Mouse (Mus musculus) limb, embryonic 14.5 days (tissue): ENCODE measurements around the gene Nkain2. TPM values are rescaled to one million over a fixed set of nuclear protein-coding genes. Genes with fewer than 3 reads are reported as not detected.

Source experiments
- ATAC-seq: fragments of 200-750 bp; cut with Nextera tagmentation; 2 replicates; pipeline ENCODE4 v1.8.0; 2017; ENCODE audit warnings: low read depth, moderate number of reproducible peaks, moderate TSS enrichment; ENCODE audit not compliant: low FRiP score
- DNase-seq: peaks from one replicate; pipeline ENCODE4 v3.0.0-alpha.2; 2015; ENCODE audit warnings: low spot score
- H3K27ac ChIP-seq: fragments of 300-500 bp; sonication (generic); replicated peaks from 2 replicates; pipeline ENCODE4 v1.5.1; 2014; ENCODE audit warnings: low read depth, mild to moderate bottlenecking, low read length, moderate library complexity, mixed read lengths
- H3K27me3 ChIP-seq: fragments of 300-500 bp; sonication (generic); 2 replicates; pipeline ENCODE4 v1.6.1; 2014; ENCODE audit warnings: low read length, mixed read lengths; ENCODE audit not compliant: control insufficient read depth, insufficient read depth
- H3K36me3 ChIP-seq: fragments of 300-500 bp; sonication (generic); 2 replicates; pipeline ENCODE4 v1.6.1; 2014; ENCODE audit warnings: mild to moderate bottlenecking, low read length, moderate library complexity, mixed read lengths; ENCODE audit not compliant: control insufficient read depth, insufficient read depth
- H3K4me1 ChIP-seq: fragments of 300-500 bp; sonication (generic); 2 replicates; pipeline ENCODE4 v1.6.1; 2014; ENCODE audit warnings: antibody characterized with exemption, low read length, mixed read lengths; ENCODE audit not compliant: control insufficient read depth, insufficient read depth
- H3K4me2 ChIP-seq: fragments of 300-500 bp; sonication (generic); replicated peaks from 2 replicates; pipeline ENCODE4 v1.6.1; 2014; ENCODE audit warnings: low read depth, mild to moderate bottlenecking, low read length, moderate library complexity; ENCODE audit not compliant: severe bottlenecking
- H3K4me3 ChIP-seq: fragments of 300-500 bp; sonication (generic); replicated peaks from 2 replicates; pipeline ENCODE4 v1.5.1; 2014; ENCODE audit warnings: low read length
- H3K9ac ChIP-seq: fragments of 300-500 bp; sonication (generic); 2 replicates; pipeline ENCODE4 v1.6.1; 2014; ENCODE audit warnings: mild to moderate bottlenecking, low read depth, low read length, moderate library complexity; ENCODE audit not compliant: severe bottlenecking
- H3K9me3 ChIP-seq: fragments of 300-500 bp; sonication (generic); 2 replicates; pipeline ENCODE4 v1.6.1; 2016; ENCODE audit warnings: low read length; ENCODE audit not compliant: control insufficient read depth
- POLR2A ChIP-seq: fragments of 200-500 bp; IDR thresholded peaks from 2 replicates; pipeline ENCODE4 v1.8.0; 2012; ENCODE audit warnings: inconsistent platforms, mild to moderate bottlenecking, moderate library complexity, borderline replicate concordance; ENCODE audit not compliant: insufficient read depth, insufficient read length; ENCODE audit errors: extremely low read depth
- whole genome bisulfite sequencing: fragments of 180-500 bp; shearing (Covaris S2); extraction: QIAGEN DNeasy Blood & Tissue Kit; methylation state at CpG from one replicate; pipeline ENCODE4 v1.1.7; 2014; 5-methylcytosine and 5-hydroxymethylcytosine counted together
- polyA plus RNA-seq, 2 experiments: library from polyadenylated mRNA; depleted of rRNA in 1 of 2; stranded (reverse) in 1 of 2; unstranded in 1 of 2; fragments of >200 nt; fragmentation: Nextera tagmentation in 1 of 2; extraction: Ambion mirVana in 1 of 2; gene quantifications; 2 replicates each; pipeline versions ENCODE4 v1.2.1 to v1.2.3; 2012 to 2014

Gene Nkain2
- polyA plus RNA-seq, 2 experiments, result 0.43 to 0.55 TPM

GRCm38 (mm10) chr10:32058251-32058650 lies 832.0 kb downstream of the Nkain2 start:
- no peak overlapping the region for H3K27ac ChIP-seq
- no peak for TF ChIP-seq POLR2A
- ATAC-seq (no peak), DNase-seq (no peak)
- no peaks in the 10 kb centered on the region for H3K36me3 ChIP-seq
- H3K4me3 ChIP-seq, result no peak overlapping the region
- no peak overlapping the region for H3K4me2 ChIP-seq
- H3K27me3 ChIP-seq, result no peaks in the 10 kb centered on the region
- no peak overlapping the region for H3K9ac ChIP-seq
- 82% methylated on average over 2 of the region's 2 CpGs for WGBS
- no peaks in the 10 kb centered on the region for H3K4me1 ChIP-seq
- no peaks in the 10 kb centered on the region for H3K9me3 ChIP-seq

- H3K27me3 ChIP-seq, result no peaks in the 10 kb centered on the region
- H3K9me3 ChIP-seq, result no peaks in the 10 kb centered on the region
- WGBS, result 83% methylated on average over 5 of the region's 5 CpGs
- no peaks in the 10 kb centered on the region for H3K4me1 ChIP-seq
- H3K9ac ChIP-seq, result no peak overlapping the region
- no peak overlapping the region for H3K4me3 ChIP-seq
- no peaks in the 10 kb centered on the region for H3K36me3 ChIP-seq
- no peak overlapping the region for H3K27ac ChIP-seq
- DNase-seq (no peak), ATAC-seq (no peak)
- TF ChIP-seq POLR2A, result no peak
- no peak overlapping the region for H3K4me2 ChIP-seq
These were observed 837.5 kb downstream of the Nkain2 start for GRCm38 (mm10) chr10:32052546-32053295.

GRCm38 (mm10) chr10:32052045-32052444 lies 838.2 kb downstream of the Nkain2 start:
- DNase-seq, result no peak
- Histone ChIP-seq H3K9ac (no peak overlapping the region), H3K9me3 (no peaks in the 10 kb centered on the region), H3K4me2 (no peak overlapping the region), H3K36me3 (no peaks in the 10 kb centered on the region), H3K4me1 (no peaks in the 10 kb centered on the region), H3K4me3 (no peak overlapping the region), H3K27me3 (no peaks in the 10 kb centered on the region), H3K27ac (no peak overlapping the region)
- WGBS, result 84% methylated on average over 6 of the region's 6 CpGs
- no peak for TF ChIP-seq POLR2A
- no peak for ATAC-seq

GRCm38 (mm10) chr10:32029996-32030395 lies 860.3 kb downstream of the Nkain2 start:
- 40% methylated on average over 1 of the region's 1 CpGs for WGBS
- no peak overlapping the region for H3K4me3 ChIP-seq
- DNase-seq (no peak), ATAC-seq (no peak)
- no peak overlapping the region for H3K27ac ChIP-seq
- H3K9ac ChIP-seq, result no peak overlapping the region
- no peaks in the 10 kb centered on the region for H3K4me1 ChIP-seq
- H3K27me3 ChIP-seq, result no peaks in the 10 kb centered on the region
- no peaks in the 10 kb centered on the region for H3K9me3 ChIP-seq
- no peak overlapping the region for H3K4me2 ChIP-seq
- no peaks in the 10 kb centered on the region for H3K36me3 ChIP-seq
- no peak for TF ChIP-seq POLR2A

GRCm38 (mm10) chr10:32018385-32018784 lies 871.9 kb downstream of the Nkain2 start:
- Histone ChIP-seq H3K4me2 (no peak overlapping the region), H3K9ac (no peak overlapping the region), H3K36me3 (no peaks in the 10 kb centered on the region), H3K4me1 (no peaks in the 10 kb centered on the region), H3K27me3 (no peaks in the 10 kb centered on the region), H3K4me3 (no peak overlapping the region), H3K9me3 (no peaks in the 10 kb centered on the region), H3K27ac (no peak overlapping the region)
- no peak for DNase-seq
- no peak for ATAC-seq
- WGBS, result 70% methylated on average over 1 of the region's 1 CpGs
- no peak for TF ChIP-seq POLR2A
